Mouse (Mus musculus) cerebellum, adult 11 months (tissue): Measurements from ENCODE around the gene Zfp853.

Experiments
- DNase-seq: peaks from one replicate; pipeline ENCODE4 v3.0.0; 2022

Zfp853 gene

GRCm38 (mm10) chr5:143289299-143289698 is 4.1 kb downstream of the Zfp853 start:
- DNase-seq, result no peak

GRCm38 (mm10) chr5:143288378-143288911 is 5.0 kb downstream of the Zfp853 start:
- no peak for DNase-seq

DNA sequence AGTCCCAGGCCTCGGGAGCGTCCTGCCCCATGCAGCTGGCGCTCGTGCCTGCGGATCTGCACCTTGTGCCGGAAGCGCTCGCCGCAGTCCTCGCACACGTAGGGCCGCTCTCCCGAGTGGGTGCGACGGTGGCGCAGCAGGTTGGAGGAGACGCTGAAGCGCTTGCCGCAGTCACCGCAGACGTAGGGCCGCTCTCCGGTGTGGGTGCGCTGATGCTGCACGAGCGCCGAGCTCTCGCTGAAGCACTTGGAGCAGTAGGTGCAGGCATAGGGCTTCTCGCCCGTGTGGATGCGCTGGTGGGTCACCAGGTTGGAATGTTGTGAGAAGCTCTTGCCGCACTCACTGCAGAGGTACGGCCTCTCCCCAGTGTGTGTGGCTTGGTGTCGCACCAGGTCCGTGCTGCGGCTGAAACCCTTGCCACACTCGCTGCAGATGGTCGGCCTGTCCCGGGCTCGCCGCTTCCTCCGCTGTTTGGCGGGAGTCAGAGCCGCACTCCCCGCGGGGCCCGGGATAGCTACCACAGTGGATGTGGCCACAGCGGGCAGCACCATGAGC is 5.6 kb downstream of the Zfp853 start:
- peak; percentile 40 for DNase-seq

DNA sequence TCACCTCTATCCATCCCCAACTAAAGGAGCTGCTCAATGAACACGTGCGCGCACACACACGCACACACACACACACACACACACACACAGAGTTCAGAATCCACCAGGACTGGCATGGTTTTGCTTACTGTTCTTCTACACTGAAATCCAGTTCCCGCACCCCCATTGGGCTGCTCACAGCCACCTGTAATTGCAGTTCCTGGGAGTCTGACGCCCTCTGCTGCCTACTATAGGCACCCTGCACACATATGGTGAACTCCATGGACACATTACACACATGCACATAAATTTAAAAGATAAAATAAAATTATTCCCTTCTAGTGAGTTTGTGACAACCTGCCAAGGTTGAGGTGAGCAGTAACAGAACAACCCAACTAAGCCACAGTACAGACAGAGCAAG is 8.7 kb downstream of the Zfp853 start:
- no peak for DNase-seq

DNA sequence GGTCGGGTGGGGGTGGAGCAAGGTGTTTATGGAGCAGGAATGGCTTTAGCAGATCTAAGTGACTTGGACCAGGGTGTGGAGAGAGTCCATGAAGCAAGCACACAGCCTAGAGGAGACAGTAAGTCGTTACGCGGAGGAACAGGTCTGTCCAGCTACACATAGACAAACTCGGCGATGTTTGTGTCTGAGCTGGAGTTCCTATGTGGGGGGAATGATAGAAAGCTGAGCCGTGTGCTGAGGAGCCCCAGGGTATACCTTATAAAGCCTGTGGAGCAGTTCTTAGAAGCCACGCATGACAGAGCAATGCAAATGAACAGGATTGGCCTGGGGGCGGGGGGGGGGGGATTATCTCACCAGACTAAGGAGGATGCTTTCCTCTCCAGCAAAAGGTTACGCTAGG is 14.2 kb downstream of the Zfp853 start:
- DNase-seq, result no peak

GRCm38 (mm10) chr5:143275761-143276160 is 17.7 kb downstream of the Zfp853 start:
- no peak for DNase-seq

- DNase-seq, result no peak
Measured at GRCm38 (mm10) chr5:143272540-143273330, 20.7 kb downstream of the Zfp853 start.

GRCm38 (mm10) chr5:143272108-143272507 is 21.3 kb downstream of the Zfp853 start:
- DNase-seq, result no peak

DNA sequence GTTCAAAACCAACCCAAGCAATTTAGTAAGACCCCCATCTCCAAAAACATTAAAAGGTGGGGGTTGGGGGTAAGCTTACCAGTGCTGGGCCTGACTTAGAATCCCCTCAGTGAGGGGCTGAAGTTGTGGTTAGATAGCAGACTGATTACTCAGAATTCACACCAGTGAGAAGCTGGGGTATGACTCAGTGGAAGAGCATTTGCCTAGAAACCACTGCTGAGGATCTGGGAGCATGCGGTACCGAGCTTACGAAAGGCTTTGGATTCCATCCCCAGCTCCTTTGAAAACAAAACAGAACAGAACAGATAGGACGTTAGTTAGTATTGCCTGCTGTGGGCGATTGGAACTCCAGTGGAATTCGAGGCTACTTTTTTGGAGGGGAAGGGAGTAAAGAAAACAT is 21.8 kb downstream of the Zfp853 start:
- no peak for DNase-seq

GRCm38 (mm10) chr5:143270151-143270519 is 23.3 kb downstream of the Zfp853 start:
- DNase-seq, result no peak

GRCm38 (mm10) chr5:143269363-143270150 is 23.9 kb downstream of the Zfp853 start, which contains the start of gene Zfp316:
Gene Zfp316 (minus strand): TSS chr5:143270022.
- peak; percentile 75 for DNase-seq

GRCm38 (mm10) chr5:143268985-143269362 is 24.4 kb downstream of the Zfp853 start:
- no peak for DNase-seq

- DNase-seq, result no peak
Measured at GRCm38 (mm10) chr5:143266794-143267193, 26.6 kb downstream of the Zfp853 start.

DNA sequence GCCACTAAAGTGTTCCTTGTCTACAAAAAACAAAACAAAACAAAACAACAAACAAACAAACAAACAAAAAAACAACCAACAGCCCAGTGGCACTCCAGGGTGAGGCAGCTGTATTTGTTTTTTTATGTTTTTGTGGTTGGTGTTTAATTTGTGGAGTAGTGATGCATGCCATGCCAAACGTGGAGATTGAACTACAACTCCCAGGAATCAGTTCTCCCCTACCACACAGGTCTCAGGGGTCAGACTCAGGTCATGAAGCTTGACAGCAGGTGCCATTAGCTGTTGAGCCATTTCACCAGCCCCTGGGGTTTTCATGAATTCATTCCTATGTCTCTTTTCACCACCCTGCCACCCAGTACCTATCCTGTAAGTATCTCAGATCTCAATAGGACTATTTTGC is 28.0 kb downstream of the Zfp853 start:
- DNase-seq, result no peak

- no peak for DNase-seq
Measured at GRCm38 (mm10) chr5:143264689-143265088, 28.7 kb downstream of the Zfp853 start.

DNA sequence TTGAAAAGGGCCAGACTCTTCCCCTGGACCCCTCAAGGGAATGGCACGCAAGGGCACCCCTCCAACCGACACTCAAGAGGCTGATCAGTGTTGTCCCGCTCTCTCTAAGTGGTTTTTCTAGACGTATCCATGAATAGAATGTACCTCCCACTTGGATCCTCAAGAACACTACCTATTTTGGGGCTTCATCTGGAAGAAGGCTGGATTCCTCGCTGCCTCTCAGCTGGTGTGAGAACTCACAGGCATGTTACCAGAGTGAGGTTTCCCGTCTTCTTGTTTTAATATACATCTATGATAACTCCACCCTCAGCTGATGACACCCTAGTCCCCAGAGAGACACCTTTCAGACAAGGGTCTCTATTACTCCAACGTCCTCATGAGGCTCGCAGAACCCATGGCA is 31.8 kb downstream of the Zfp853 start:
- no peak for DNase-seq

DNA sequence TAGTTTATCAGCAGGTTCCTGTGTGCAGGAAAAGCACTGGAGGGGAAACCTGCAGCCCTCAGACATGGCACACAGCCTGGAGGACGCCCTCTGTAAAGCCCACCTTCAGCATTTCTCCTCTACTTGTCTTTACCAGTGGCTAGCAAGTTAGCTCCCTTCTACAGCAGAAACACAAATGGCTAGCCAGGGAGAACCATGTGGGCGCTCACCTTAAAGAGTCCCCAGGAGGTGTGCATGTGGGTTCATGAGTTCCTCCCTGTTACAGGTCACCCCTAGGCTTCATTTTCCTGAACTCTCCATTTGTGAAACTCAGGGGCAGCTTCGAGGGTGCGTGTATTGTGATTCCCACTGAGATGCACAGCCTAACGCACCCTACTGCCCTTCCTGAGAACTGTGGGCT is 37.6 kb downstream of the Zfp853 start:
- no peak for DNase-seq

DNA sequence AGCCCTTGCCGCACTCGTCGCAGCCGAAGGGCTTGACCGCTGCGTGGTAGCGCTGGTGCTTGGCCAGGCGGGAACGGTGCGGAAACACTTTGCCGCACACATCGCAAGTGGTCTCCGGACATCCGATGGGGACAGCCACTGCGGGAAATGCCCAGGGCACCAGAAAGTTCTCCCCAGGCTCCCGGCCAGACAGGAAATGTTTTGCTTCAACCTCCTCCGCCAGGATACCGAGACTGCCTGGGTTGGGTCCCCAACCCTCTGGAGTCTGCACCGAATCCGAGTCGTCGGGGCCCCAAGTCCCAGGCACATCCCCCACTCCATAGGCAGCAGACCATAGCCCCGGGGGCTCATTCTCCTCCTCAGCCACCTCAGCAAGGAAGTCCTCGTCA is 38.3 kb downstream of the Zfp853 start:
- no peak for DNase-seq

- DNase-seq, result peak; percentile 37
Measured at GRCm38 (mm10) chr5:143254487-143255130, 38.8 kb downstream of the Zfp853 start.

GRCm38 (mm10) chr5:143253881-143254486 is 39.4 kb downstream of the Zfp853 start:
- DNase-seq, result no peak

DNA sequence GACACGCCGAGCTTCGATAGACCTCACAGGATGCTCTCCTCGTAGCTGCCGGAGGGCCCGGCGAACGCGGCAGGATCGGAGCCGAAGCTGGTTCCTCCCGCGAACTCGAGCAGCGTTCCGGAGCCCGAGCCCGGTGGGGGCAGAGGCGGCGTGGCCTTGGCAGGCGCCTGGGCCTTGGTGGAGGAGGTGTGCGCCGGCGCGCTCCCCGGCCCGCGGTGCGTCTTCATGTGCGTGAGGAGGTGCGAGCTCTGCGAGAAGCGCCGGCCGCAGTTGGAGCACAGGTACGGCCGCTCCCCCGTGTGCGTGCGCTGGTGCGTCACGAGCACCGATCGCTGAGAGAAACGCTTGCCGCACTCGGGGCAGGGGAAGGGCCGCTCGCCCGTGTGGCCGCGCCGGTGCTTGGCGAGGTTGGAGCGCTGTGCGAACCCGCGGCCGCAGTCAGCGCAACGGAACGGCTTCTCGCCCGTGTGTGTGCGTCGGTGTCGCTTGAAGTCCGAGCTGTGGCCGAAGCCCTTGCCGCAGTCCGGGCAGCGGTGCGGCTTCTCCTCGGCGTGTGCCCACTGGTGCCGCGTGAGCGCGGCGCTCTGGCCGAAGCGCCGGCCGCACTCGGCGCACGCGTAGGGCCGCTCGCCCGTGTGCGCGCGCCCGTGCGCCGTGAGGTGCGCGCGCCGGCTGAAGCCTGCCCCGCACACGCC is 40.1 kb downstream of the Zfp853 start:
- peak; percentile 63 for DNase-seq

GRCm38 (mm10) chr5:143252791-143253185 is 40.6 kb downstream of the Zfp853 start:
- DNase-seq, result no peak
